Mouse (Mus musculus): ENCODE data around the gene Zfp287. TPM values are rescaled to one million over a fixed set of nuclear protein-coding genes. Genes with fewer than 3 reads are reported as not detected.

Zfp287 gene
- total RNA-seq, 2 experiments from 2014 or later = 1.1 to 1.9 TPM

Other genes with a start within 250 kb of the Zfp287 start
- gene Cenpv, start 192.6 kb downstream of the Zfp287 start, total RNA-seq (2014; fragmentation: Nextera tagmentation) = 25.2 and 30.3 TPM in 2 replicates
- 12.8 and 15.7 TPM in 2 replicates for gene Cenpv, start 192.6 kb downstream of the Zfp287 start, total RNA-seq (2017)
- gene Ubb, start 180.7 kb downstream of the Zfp287 start, total RNA-seq (2014; fragmentation: Nextera tagmentation) = 870 and 954 TPM in 2 replicates
- 1,051 and 1,247 TPM in 2 replicates for gene Ubb, start 180.7 kb downstream of the Zfp287 start, total RNA-seq (2017)
- gene Trpv2, start 157.4 kb downstream of the Zfp287 start, total RNA-seq (2014; fragmentation: Nextera tagmentation) = 13.8 and 17.5 TPM in 2 replicates
- 9.2 and 10.7 TPM in 2 replicates for gene Trpv2, start 157.4 kb downstream of the Zfp287 start, total RNA-seq (2017)
- 5.7 TPM in 2 replicates for gene Lrrc75a, start 83.4 kb downstream of the Zfp287 start, total RNA-seq (2014; fragmentation: Nextera tagmentation)
- 3.6 and 5.4 TPM in 2 replicates for gene Lrrc75a, start 83.4 kb downstream of the Zfp287 start, total RNA-seq (2017)
- 16.7 and 34.1 TPM in 2 replicates for gene Mmgt2, start 83.2 kb downstream of the Zfp287 start, total RNA-seq (2014; fragmentation: Nextera tagmentation)
- 15.9 and 23.7 TPM in 2 replicates for gene Mmgt2, start 83.2 kb downstream of the Zfp287 start, total RNA-seq (2017)
- not detected in 2 replicates for gene Gm10428, start 21.2 kb upstream of the Zfp287 start, total RNA-seq (2014; fragmentation: Nextera tagmentation)
- gene Gm10428, start 21.2 kb upstream of the Zfp287 start, total RNA-seq (2017) = not detected in 2 replicates
- 3.2 and 7.5 TPM in 2 replicates for gene Zfp286, start 57.6 kb upstream of the Zfp287 start, total RNA-seq (2014; fragmentation: Nextera tagmentation)
- 2.4 and 2.8 TPM in 2 replicates for gene Zfp286, start 57.6 kb upstream of the Zfp287 start, total RNA-seq (2017)
- gene Trim16, start 88.3 kb upstream of the Zfp287 start, total RNA-seq (2014; fragmentation: Nextera tagmentation) = 12.2 and 29.7 TPM in 2 replicates
- gene Trim16, start 88.3 kb upstream of the Zfp287 start, total RNA-seq (2017) = 19.3 and 22.9 TPM in 2 replicates
- 2.5 and 4.9 TPM in 2 replicates for gene Fbxw10, start 115.2 kb upstream of the Zfp287 start, total RNA-seq (2014; fragmentation: Nextera tagmentation)
- gene Fbxw10, start 115.2 kb upstream of the Zfp287 start, total RNA-seq (2017) = 4.7 and 6.7 TPM in 2 replicates
- 23.8 and 24.3 TPM in 2 replicates for gene Tvp23b, start 147.6 kb upstream of the Zfp287 start, total RNA-seq (2014; fragmentation: Nextera tagmentation)
- gene Tvp23b, start 147.6 kb upstream of the Zfp287 start, total RNA-seq (2017) = 37.7 and 48.3 TPM in 2 replicates
- gene Cdrt4, start 219.3 kb upstream of the Zfp287 start, total RNA-seq (2014; fragmentation: Nextera tagmentation) = not detected in 2 replicates
- gene Cdrt4, start 219.3 kb upstream of the Zfp287 start, total RNA-seq (2017) = not detected in 2 replicates

All from granulocyte monocyte progenitor cell, adult 5-6 weeks (primary cell).